Mouse (Mus musculus): Measurements from ENCODE around the gene Jdp2. TPM values are rescaled to one million over a fixed set of nuclear protein-coding genes. Genes with fewer than 3 reads are reported as not detected.

Gene Jdp2
- polyA plus RNA-seq, 2 experiments, result 3.2 to 43.9 TPM

GRCm38 (mm10) chr12:85568298-85568697 is 30.5 kb upstream of the Jdp2 start:
- H3K9me3 ChIP-seq (ENCODE audit: control insufficient read depth, low read length), result no peaks in the 10 kb centered on the region
- DNase-seq (ENCODE audit: low spot score) (no peak), ATAC-seq (ENCODE audit: low FRiP score, low read depth) (no peak)
- TF ChIP-seq POLR2A (IDR thresholded peaks at IDR 0.05; ENCODE audit: borderline replicate concordance, extremely low read depth, insufficient read depth, insufficient read length), result no peak
- no peaks in the 10 kb centered on the region for H3K36me3 ChIP-seq (ENCODE audit: control insufficient read depth, insufficient read depth, low read length)
- peaks cover 15% of the 10 kb centered on the region for H3K4me1 ChIP-seq (ENCODE audit: control insufficient read depth, insufficient read depth, low read length)
- H3K4me3 ChIP-seq (replicated peaks; ENCODE audit: low read length), result no peak overlapping the region
- no peak overlapping the region for H3K9ac ChIP-seq (ENCODE audit: low read depth, low read length, severe bottlenecking)
- no peak overlapping the region for H3K27ac ChIP-seq (replicated peaks; ENCODE audit: low read depth, low read length)
- H3K4me2 ChIP-seq (replicated peaks; ENCODE audit: low read depth, low read length, severe bottlenecking), result no peak overlapping the region
- WGBS, result 80% methylated on average over 3 of the region's 3 CpGs
- no peaks in the 10 kb centered on the region for H3K27me3 ChIP-seq (ENCODE audit: control insufficient read depth, insufficient read depth, low read length)

DNA sequence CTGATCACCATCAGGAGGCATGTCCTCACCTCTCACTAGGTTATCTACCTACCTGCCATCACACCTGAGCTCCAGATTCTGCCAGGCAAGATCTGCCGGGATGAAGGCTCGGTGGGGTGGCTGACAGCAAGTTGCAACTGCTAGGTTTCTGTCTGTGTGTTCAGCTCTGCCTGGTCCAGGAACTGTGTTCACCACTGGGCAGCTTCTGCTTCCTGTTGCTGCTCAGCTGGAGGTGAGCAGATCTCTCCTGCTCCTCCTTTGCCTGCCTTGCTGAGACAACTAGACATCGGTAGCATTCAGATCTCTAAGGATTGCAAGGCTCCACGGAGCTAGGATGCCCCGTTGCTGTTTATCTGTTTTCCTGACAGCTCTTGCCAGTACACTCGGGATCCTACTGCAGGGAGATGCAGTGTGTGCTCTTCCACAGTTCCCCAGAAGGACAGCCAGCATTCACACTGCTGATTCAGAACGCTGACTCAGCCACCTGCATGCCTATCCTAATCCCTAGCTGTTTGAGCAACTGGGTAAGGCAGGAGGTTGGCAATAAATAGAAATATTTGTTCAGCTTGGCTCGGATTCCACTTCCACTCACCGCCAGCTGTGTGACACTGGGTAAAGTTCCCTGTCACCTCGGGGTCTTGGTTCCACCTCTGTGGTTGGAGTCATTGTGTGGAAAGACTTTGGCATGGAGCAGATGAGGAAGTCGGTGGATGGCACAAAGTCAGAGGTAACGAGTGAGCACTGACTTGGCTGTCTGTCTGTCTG is 29.3 kb upstream of the Jdp2 start:
- 53% methylated on average over 12 of the region's 12 CpGs for WGBS
- no peak for TF ChIP-seq POLR2A (IDR thresholded peaks at IDR 0.05; ENCODE audit: borderline replicate concordance, extremely low read depth, insufficient read depth, insufficient read length)
- H3K9me3 ChIP-seq (ENCODE audit: control insufficient read depth, low read length), result no peaks in the 10 kb centered on the region
- DNase-seq (ENCODE audit: low spot score), result peak; percentile 30
- H3K27me3 ChIP-seq (ENCODE audit: control insufficient read depth, insufficient read depth, low read length), result no peaks in the 10 kb centered on the region
- no peaks in the 10 kb centered on the region for H3K36me3 ChIP-seq (ENCODE audit: control insufficient read depth, insufficient read depth, low read length)
- no peak overlapping the region for H3K27ac ChIP-seq (replicated peaks; ENCODE audit: low read depth, low read length)
- no peak overlapping the region for H3K9ac ChIP-seq (ENCODE audit: low read depth, low read length, severe bottlenecking)
- H3K4me2 ChIP-seq (replicated peaks; ENCODE audit: low read depth, low read length, severe bottlenecking), result no peak overlapping the region
- no peak overlapping the region for H3K4me3 ChIP-seq (replicated peaks; ENCODE audit: low read length)
- peaks cover 15% of the 10 kb centered on the region for H3K4me1 ChIP-seq (ENCODE audit: control insufficient read depth, insufficient read depth, low read length)
- ATAC-seq (ENCODE audit: low FRiP score, low read depth), result no peak

DNA sequence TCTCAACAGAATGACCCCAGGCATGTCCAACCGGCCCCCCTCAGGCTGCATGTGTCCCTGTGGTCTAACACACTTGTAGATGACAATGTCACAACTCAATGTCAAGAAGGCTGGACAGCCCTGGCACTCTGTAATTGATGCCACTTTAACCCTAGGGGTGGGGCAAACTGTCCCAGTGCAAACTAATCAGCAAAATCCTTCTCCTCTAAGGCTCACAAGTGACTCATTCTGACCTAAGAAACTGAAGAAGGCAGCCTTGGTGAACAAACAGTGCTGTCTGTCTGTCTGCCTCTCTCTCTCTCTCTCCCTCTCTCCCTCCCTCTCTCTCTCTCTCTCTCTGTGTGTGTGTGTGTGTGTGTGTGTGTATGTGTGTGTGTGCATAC is 28.7 kb upstream of the Jdp2 start:
- Histone ChIP-seq H3K36me3 (ENCODE audit: control insufficient read depth, insufficient read depth, low read length) (no peaks in the 10 kb centered on the region), H3K4me1 (ENCODE audit: control insufficient read depth, insufficient read depth, low read length) (peaks cover 15% of the 10 kb centered on the region), H3K9ac (ENCODE audit: low read depth, low read length, severe bottlenecking) (no peak overlapping the region), H3K4me3 (replicated peaks; ENCODE audit: low read length) (no peak overlapping the region), H3K27me3 (ENCODE audit: control insufficient read depth, insufficient read depth, low read length) (no peaks in the 10 kb centered on the region), H3K4me2 (replicated peaks; ENCODE audit: low read depth, low read length, severe bottlenecking) (no peak overlapping the region), H3K27ac (replicated peaks; ENCODE audit: low read depth, low read length) (no peak overlapping the region), H3K9me3 (ENCODE audit: control insufficient read depth, low read length) (no peaks in the 10 kb centered on the region)
- WGBS, result 76% methylated on average over 1 of the region's 1 CpGs
- TF ChIP-seq POLR2A (IDR thresholded peaks at IDR 0.05; ENCODE audit: borderline replicate concordance, extremely low read depth, insufficient read depth, insufficient read length), result no peak
- ATAC-seq (ENCODE audit: low FRiP score, low read depth) (no peak), DNase-seq (ENCODE audit: low spot score) (no peak)

GRCm38 (mm10) chr12:85571312-85571711 is 27.5 kb upstream of the Jdp2 start:
- 60% methylated on average over 11 of the region's 11 CpGs for whole genome bisulfite sequencing
- no peaks in the 10 kb centered on the region for H3K9me3 ChIP-seq (ENCODE audit: control insufficient read depth, low read length)
- H3K4me1 ChIP-seq (ENCODE audit: control insufficient read depth, insufficient read depth, low read length), result peaks cover 23% of the 10 kb centered on the region
- ATAC-seq (ENCODE audit: low FRiP score, low read depth) (no peak), DNase-seq (ENCODE audit: low spot score) (peak; percentile 37)
- H3K9ac ChIP-seq (ENCODE audit: low read depth, low read length, severe bottlenecking), result no peak overlapping the region
- H3K36me3 ChIP-seq (ENCODE audit: control insufficient read depth, insufficient read depth, low read length), result no peaks in the 10 kb centered on the region
- H3K27me3 ChIP-seq (ENCODE audit: control insufficient read depth, insufficient read depth, low read length), result no peaks in the 10 kb centered on the region
- no peak overlapping the region for H3K4me3 ChIP-seq (replicated peaks; ENCODE audit: low read length)
- TF ChIP-seq POLR2A (IDR thresholded peaks at IDR 0.05; ENCODE audit: borderline replicate concordance, extremely low read depth, insufficient read depth, insufficient read length), result no peak
- no peak overlapping the region for H3K4me2 ChIP-seq (replicated peaks; ENCODE audit: low read depth, low read length, severe bottlenecking)
- no peak overlapping the region; the same call in 1 of the 2 replicates for H3K27ac ChIP-seq (replicated peaks; ENCODE audit: low read depth, low read length)

GRCm38 (mm10) chr12:85572047-85572475 is 26.8 kb upstream of the Jdp2 start:
- DNase-seq (ENCODE audit: low spot score) (peak; percentile 48), ATAC-seq (ENCODE audit: low FRiP score, low read depth) (peak; percentile 85)
- Histone ChIP-seq H3K4me1 (ENCODE audit: control insufficient read depth, insufficient read depth, low read length) (peaks cover 26% of the 10 kb centered on the region), H3K27ac (replicated peaks; ENCODE audit: low read depth, low read length) (peak overlapping the region; percentile 49; the same call in 1 of the 2 replicates), H3K9me3 (ENCODE audit: control insufficient read depth, low read length) (no peaks in the 10 kb centered on the region), H3K4me2 (replicated peaks; ENCODE audit: low read depth, low read length, severe bottlenecking) (peak overlapping the region; percentile 18), H3K36me3 (ENCODE audit: control insufficient read depth, insufficient read depth, low read length) (no peaks in the 10 kb centered on the region), H3K27me3 (ENCODE audit: control insufficient read depth, insufficient read depth, low read length) (no peaks in the 10 kb centered on the region), H3K4me3 (replicated peaks; ENCODE audit: low read length) (no peak overlapping the region), H3K9ac (ENCODE audit: low read depth, low read length, severe bottlenecking) (no peak overlapping the region)
- 28% methylated on average over 10 of the region's 10 CpGs for WGBS
- no peak for TF ChIP-seq POLR2A (IDR thresholded peaks at IDR 0.05; ENCODE audit: borderline replicate concordance, extremely low read depth, insufficient read depth, insufficient read length)
